Mouse (Mus musculus) spleen, adult 2 months (tissue): ENCODE measurements around the gene Robo2. TPM values are rescaled to one million over a fixed set of nuclear protein-coding genes. Genes with fewer than 3 reads are reported as not detected.

ENCODE experiments used
- DNase-seq, 2 experiments: peaks; one replicate each; pipeline versions ENCODE4 v3.0.0 to v3.0.0-alpha.2; 2012 to 2021; ENCODE audit warnings: low spot score in 2 of 2, low read depth in 1 of 2
- H3K27ac ChIP-seq: fragments of 200-500 bp; 2 replicates; pipeline ENCODE4 v1.5.1; 2012; ENCODE audit warnings: low read length, inconsistent platforms; ENCODE audit not compliant: insufficient read depth
- H3K27me3 ChIP-seq: fragments of 200-500 bp; 2 replicates; pipeline ENCODE4 v1.6.1; 2012; ENCODE audit warnings: mild to moderate bottlenecking, moderate library complexity, low read length, inconsistent platforms; ENCODE audit not compliant: control insufficient read depth, insufficient read depth
- H3K36me3 ChIP-seq: fragments of 200-500 bp; 2 replicates; pipeline ENCODE4 v1.6.1; 2012; ENCODE audit warnings: mild to moderate bottlenecking, low read length, inconsistent platforms; ENCODE audit not compliant: control insufficient read depth, insufficient read depth
- H3K4me1 ChIP-seq: fragments of 200-500 bp; 2 replicates; pipeline ENCODE4 v1.6.1; 2011; ENCODE audit warnings: inconsistent platforms; ENCODE audit not compliant: control insufficient read depth, insufficient read depth, insufficient read length
- H3K4me3 ChIP-seq: fragments of 200-500 bp; 2 replicates; pipeline ENCODE4 v1.5.1; 2011; ENCODE audit warnings: mild to moderate bottlenecking, inconsistent platforms; ENCODE audit not compliant: insufficient read depth, insufficient read length; ENCODE audit errors: extremely low read depth
- CTCF ChIP-seq: fragments of 200-500 bp; IDR thresholded peaks from 2 replicates; pipeline ENCODE4 v1.5.1; 2011; ENCODE audit warnings: mild to moderate bottlenecking, inconsistent platforms; ENCODE audit not compliant: insufficient read depth, insufficient read length, insufficient replicate concordance; ENCODE audit errors: extremely low read depth
- POLR2A ChIP-seq: fragments of 200-500 bp; IDR thresholded peaks from 2 replicates; pipeline ENCODE4 v1.6.1; 2011; ENCODE audit warnings: low read depth, low read length, inconsistent platforms
- WGBS: fragments of 180-500 bp; shearing (Covaris S2); methylation state at CpG from one replicate; pipeline ENCODE4 v1.1.7; 2018; 5-methylcytosine and 5-hydroxymethylcytosine counted together
- polyA plus RNA-seq: library from polyadenylated mRNA; depleted of rRNA; stranded (reverse); fragments of >200 nt; gene quantifications from 2 replicates; pipeline ENCODE4 v1.2.3, GENCODE M21; 2012

The Robo2 gene
- polyA plus RNA-seq, 1 experiment = 5.2 TPM

DNA sequence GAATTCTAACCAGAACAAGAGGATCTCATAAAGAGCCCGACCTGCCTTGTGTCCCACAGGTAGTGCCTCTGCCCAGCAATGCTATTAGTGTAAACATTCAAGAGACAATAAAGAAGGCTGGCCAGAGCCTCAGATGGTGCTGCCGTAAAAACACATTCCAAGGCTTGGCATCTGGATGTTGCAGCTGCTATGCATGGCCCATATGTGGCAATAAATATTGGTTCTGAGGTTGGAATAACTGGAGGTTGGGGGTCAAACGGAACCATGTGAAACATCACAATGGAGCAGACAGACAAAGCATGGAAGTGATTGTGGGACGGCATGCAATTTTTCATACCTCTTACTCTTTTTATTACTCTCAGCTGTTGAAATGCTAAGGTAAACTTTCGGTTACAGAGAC is 189.1 kb downstream of the Robo2 start:
- H3K27ac ChIP-seq = no peak overlapping the region
- no peaks in the 10 kb centered on the region for H3K4me1 ChIP-seq
- no peak overlapping the region for H3K4me3 ChIP-seq
- DNase-seq = no peak
- no peak for TF ChIP-seq CTCF
- TF ChIP-seq POLR2A = no peak
- no peaks in the 10 kb centered on the region for H3K27me3 ChIP-seq
- H3K36me3 ChIP-seq = no peaks in the 10 kb centered on the region
- 78% methylated on average over 5 of the region's 5 CpGs for WGBS

DNA sequence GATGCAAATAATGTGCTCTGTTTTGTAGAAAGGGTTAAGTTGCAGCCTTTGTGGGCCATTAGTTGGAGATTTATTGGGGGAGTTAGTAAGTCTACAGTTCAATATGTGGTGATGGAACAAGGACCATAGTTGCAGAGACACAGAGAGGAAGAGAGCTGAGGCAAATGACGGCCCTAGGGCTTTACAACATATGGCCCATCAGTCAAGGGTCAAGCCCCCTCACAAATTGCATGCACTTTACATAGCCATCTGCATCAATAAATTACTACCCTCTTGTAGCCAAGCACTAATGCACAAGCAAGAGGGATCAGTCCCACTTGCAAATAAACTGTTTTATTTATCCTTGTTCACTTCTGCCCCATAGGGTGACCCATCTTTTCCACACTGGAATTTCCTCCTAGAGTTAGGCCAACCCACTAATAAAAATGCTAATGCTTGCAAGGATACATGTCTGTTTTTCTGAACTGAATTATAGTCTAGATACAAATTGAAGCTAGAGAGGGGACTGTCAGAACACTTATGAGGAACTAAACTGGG is 194.7 kb downstream of the Robo2 start:
- WGBS = 86% methylated on average over 1 of the region's 1 CpGs
- no peaks in the 10 kb centered on the region for H3K4me1 ChIP-seq
- TF ChIP-seq POLR2A (no peak), CTCF (no peak)

DNA sequence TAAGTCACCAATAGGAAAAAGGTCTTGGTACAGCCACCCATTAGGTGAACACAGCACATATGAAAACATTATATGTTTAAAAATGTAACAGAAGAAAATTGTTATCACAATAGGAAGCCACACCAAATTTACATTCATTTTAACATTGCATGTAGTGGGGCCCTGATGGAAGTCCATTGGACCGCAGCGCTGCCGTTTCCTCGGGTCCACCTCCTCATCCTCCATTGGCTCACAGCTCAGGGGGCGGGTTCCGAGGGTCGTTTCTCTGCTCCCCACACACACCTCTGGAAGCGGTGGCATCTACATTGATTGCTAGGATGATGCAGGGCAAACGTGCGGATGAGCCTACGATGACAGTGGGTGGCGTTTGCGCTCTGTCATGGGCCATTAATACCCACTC is 195.8 kb downstream of the Robo2 start:
- DNase-seq = no peak
- WGBS = 91% methylated on average over 13 of the region's 13 CpGs

More for the DNA sequence above, 194.7 kb downstream of the Robo2 start:
- DNase-seq = no peak
- no peaks in the 10 kb centered on the region for H3K27me3 ChIP-seq
- H3K36me3 ChIP-seq = no peaks in the 10 kb centered on the region
- no peak overlapping the region for H3K4me3 ChIP-seq
- no peak overlapping the region for H3K27ac ChIP-seq

DNA sequence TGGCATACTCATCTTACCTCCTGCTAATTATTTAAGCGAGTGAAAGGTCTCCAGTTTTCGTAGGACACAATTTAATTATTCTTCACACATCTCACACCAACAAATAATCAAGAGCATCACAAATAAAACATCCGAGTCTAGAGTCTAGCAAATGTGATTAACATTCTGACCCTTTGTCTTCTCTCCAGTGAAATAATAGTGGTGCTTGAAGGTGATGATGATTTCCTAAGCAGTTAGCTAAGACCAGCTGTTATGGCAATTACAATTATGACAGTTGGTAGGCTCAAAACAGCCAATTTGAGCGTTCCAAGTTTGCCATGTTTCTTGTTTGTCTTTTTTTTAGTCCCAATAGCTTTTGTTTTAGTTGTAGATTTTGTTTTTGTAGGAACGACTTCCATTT is 210.9 kb downstream of the Robo2 start:
- TF ChIP-seq CTCF = no peak
- TF ChIP-seq POLR2A = no peak
- Histone ChIP-seq H3K4me3 (no peak overlapping the region), H3K27ac (no peak overlapping the region), H3K4me1 (no peaks in the 10 kb centered on the region), H3K36me3 (no peaks in the 10 kb centered on the region), H3K27me3 (no peaks in the 10 kb centered on the region)
- no peak for DNase-seq
- WGBS = 85% methylated on average over 5 of the region's 5 CpGs

More for the DNA sequence above, 195.8 kb downstream of the Robo2 start:
- no peaks in the 10 kb centered on the region for H3K27me3 ChIP-seq
- no peak overlapping the region for H3K27ac ChIP-seq
- TF ChIP-seq CTCF (no peak), POLR2A (no peak)
- no peaks in the 10 kb centered on the region for H3K4me1 ChIP-seq
- no peak overlapping the region for H3K4me3 ChIP-seq
- no peaks in the 10 kb centered on the region for H3K36me3 ChIP-seq

DNA sequence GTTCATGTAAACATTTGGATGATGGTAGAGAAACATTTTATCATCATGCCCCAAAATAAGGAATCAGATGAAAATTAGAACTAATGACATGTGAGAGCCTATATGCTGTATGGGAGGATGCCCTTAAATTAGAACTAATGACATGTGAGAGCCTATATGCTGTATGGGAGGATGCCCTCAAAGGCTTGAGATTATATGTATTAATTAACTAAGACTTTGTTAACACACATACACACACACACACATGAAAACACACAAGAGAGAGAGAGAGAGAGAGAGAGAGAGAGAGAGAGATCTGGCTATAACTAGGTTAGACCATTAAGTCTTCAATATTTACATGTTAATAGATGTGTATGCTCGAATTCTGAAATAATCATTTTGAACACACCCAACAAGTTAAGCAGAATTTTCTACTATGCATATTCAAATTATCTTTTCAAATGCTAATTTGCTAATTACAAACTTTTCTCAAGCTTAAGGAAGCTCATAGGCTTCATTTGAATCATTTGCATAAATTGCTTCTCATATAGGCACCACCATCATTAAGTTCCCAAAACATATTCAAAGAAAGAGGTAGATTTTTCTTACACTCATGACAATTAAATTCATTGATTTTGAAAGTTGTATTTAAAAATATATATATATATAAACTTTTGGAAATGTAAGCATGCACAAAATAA is 211.5 kb downstream of the Robo2 start:
- no peak for DNase-seq
- WGBS = 77% methylated on average over 1 of the region's 1 CpGs
- no peak overlapping the region for H3K4me3 ChIP-seq
- no peaks in the 10 kb centered on the region for H3K27me3 ChIP-seq
- no peaks in the 10 kb centered on the region for H3K4me1 ChIP-seq
- no peaks in the 10 kb centered on the region for H3K36me3 ChIP-seq
- TF ChIP-seq POLR2A (no peak), CTCF (no peak)
- no peak overlapping the region for H3K27ac ChIP-seq

DNA sequence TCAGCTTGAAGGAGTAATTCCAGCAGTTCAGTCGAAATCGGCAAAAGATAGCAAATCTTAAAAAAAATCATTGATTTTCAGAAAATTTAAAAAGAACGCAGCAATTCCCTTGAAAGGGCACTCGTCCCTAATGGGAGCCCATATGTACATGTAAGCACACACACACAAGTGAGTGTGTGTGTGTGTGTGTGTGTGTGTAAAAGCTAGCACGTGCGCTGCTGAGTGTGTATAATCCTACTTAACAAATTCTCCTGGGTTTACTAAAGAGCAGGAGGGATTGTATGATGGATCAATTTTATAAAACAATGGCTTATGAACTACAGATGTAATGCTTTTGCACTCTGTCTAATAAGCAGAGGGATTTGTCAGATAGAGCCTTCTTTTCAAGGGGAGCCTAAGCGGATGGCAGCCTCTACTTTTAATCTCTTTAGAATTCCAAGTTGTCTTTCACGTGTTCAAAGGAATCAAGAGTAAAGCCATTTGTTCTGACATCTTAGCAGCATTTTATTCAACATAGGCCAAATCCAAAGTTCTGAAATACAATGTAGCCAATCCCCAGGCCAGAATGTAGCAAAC is 218.6 kb downstream of the Robo2 start:
- Histone ChIP-seq H3K4me1 (no peaks in the 10 kb centered on the region), H3K27ac (no peak overlapping the region), H3K36me3 (no peaks in the 10 kb centered on the region), H3K27me3 (no peaks in the 10 kb centered on the region), H3K4me3 (no peak overlapping the region)
- no peak for DNase-seq
- TF ChIP-seq POLR2A = no peak
- no peak for TF ChIP-seq CTCF
- WGBS = 89% methylated on average over 8 of the region's 8 CpGs

DNA sequence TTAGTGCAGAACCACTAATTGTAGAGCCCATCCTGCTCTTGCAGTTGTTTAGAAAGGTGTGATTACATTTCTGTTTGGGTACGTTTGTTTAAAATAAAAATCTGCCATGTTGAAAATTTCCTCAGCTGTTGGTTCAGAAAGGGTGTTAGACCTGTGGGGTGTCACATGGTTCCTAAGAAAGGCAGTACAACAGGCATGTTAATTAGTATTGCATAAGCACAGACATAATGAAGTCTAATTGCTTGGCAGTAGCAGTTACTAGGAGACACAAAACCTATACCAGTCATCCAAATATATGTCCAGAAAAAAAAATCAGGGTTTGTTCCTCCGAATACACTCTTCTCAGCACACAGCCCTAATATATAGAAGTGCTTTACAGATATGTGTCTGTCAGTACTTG is 220.0 kb downstream of the Robo2 start:
- H3K36me3 ChIP-seq = no peaks in the 10 kb centered on the region
- H3K4me1 ChIP-seq = no peaks in the 10 kb centered on the region
- H3K4me3 ChIP-seq = no peak overlapping the region
- H3K27ac ChIP-seq = no peak overlapping the region
- no peaks in the 10 kb centered on the region for H3K27me3 ChIP-seq
- WGBS = 83% methylated on average over 2 of the region's 2 CpGs
- no peak for DNase-seq
- TF ChIP-seq POLR2A (no peak), CTCF (no peak)
